Mouse (Mus musculus): ENCODE data around the gene Ccdc92b. TPM values are rescaled to one million over a fixed set of nuclear protein-coding genes. Genes with fewer than 3 reads are reported as not detected.

The Ccdc92b gene
- polyA plus RNA-seq, 1 experiment from 2014 or later, result 3.5 TPM

DNA sequence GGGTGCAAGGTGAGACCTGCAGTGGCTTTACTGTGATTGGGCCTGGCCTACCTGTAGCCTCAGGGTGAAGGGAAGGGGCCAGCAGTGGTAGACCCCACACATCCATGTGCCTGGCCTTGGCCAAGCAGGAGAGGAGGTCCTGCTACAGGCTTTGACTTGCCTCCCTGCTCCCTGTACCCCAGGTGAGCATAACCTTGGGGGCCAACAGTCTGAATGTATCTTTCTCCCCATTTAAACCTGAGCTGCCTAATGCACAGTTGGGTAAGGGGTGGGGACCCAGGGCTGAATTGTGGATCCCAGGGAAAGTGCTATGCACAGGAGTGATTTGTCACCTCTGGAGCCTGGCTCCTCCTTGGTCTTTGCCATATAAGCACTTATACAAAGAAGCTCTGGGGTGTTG is 50.7 kb downstream of the Ccdc92b start:
- H3K27me3 ChIP-seq (ENCODE audit: control insufficient read depth, insufficient read depth, low read length), result no peaks in the 10 kb centered on the region
- ATAC-seq (ENCODE audit: low FRiP score) (no peak), DNase-seq (ENCODE audit: low spot score) (no peak)
- no peak overlapping the region for H3K4me2 ChIP-seq (replicated peaks)
- H3K36me3 ChIP-seq (replicated peaks; ENCODE audit: control insufficient read depth, insufficient read depth), result peaks cover 74% of the 10 kb centered on the region
- no peak overlapping the region for H3K9ac ChIP-seq
- H3K4me3 ChIP-seq (replicated peaks; ENCODE audit: low read length), result no peak overlapping the region
- H3K4me1 ChIP-seq (replicated peaks; ENCODE audit: control insufficient read depth, insufficient read depth, low read length), result no peaks in the 10 kb centered on the region
- H3K27ac ChIP-seq, result no peak overlapping the region
- no peaks in the 10 kb centered on the region for H3K9me3 ChIP-seq (ENCODE audit: control insufficient read depth, low read length)

DNA sequence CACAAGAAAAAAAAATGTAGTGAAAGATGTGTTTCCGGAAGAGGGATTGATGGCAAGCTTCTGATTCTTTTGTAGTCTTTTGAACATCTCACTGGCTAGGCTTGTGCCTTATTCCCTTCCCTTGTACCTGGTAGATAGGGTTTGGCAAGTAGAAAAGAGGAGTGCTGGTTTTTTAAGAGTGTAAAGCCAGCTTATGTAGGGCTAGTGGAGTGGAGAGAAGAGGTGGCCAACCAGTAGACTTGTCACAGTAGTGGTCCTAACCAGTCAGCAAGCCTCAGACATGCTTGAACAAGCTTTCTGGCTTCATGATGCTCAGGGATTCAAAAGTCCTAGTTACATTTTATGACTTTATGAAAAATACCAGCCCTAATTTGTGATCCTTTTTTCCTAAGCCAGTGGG is 51.6 kb downstream of the Ccdc92b start:
- no peak overlapping the region for H3K9ac ChIP-seq
- peaks cover 72% of the 10 kb centered on the region for H3K36me3 ChIP-seq (replicated peaks; ENCODE audit: control insufficient read depth, insufficient read depth)
- 90% methylated on average over 1 of the region's 1 CpGs for WGBS
- no peaks in the 10 kb centered on the region for H3K27me3 ChIP-seq (ENCODE audit: control insufficient read depth, insufficient read depth, low read length)
- H3K4me3 ChIP-seq (replicated peaks; ENCODE audit: low read length), result no peak overlapping the region
- no peak overlapping the region for H3K4me2 ChIP-seq (replicated peaks)
- no peak overlapping the region for H3K27ac ChIP-seq
- H3K9me3 ChIP-seq (ENCODE audit: control insufficient read depth, low read length), result no peaks in the 10 kb centered on the region
- H3K4me1 ChIP-seq (replicated peaks; ENCODE audit: control insufficient read depth, insufficient read depth, low read length), result no peaks in the 10 kb centered on the region
- ATAC-seq (ENCODE audit: low FRiP score) (no peak), DNase-seq (ENCODE audit: low spot score) (no peak)

DNA sequence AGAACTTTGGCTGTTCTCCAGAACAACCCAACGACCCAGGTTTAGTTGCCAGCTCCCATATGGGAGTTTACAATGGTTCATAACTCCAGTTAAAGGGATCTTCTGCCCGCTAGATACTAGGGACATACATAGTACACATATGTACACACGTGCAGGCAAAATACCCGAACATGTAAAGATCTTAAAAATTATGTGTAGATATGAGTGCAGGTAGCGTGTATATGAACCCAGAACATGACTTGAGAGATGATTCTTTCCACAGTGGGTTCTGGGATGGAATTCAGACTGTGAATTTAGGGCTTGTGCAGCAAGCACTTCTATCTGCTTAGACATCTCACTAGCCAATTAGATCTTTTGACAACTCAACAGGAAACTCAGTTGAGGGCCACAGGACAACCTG is 52.4 kb downstream of the Ccdc92b start:
- H3K9me3 ChIP-seq (ENCODE audit: control insufficient read depth, low read length), result no peaks in the 10 kb centered on the region
- no peak overlapping the region for H3K4me2 ChIP-seq (replicated peaks)
- H3K27me3 ChIP-seq (ENCODE audit: control insufficient read depth, insufficient read depth, low read length), result no peaks in the 10 kb centered on the region
- peaks cover 70% of the 10 kb centered on the region for H3K36me3 ChIP-seq (replicated peaks; ENCODE audit: control insufficient read depth, insufficient read depth)
- 90% methylated on average over 5 of the region's 5 CpGs for WGBS
- ATAC-seq (ENCODE audit: low FRiP score) (no peak), DNase-seq (ENCODE audit: low spot score) (no peak)
- H3K27ac ChIP-seq, result no peak overlapping the region
- no peaks in the 10 kb centered on the region for H3K4me1 ChIP-seq (replicated peaks; ENCODE audit: control insufficient read depth, insufficient read depth, low read length)
- H3K9ac ChIP-seq, result no peak overlapping the region
- no peak overlapping the region for H3K4me3 ChIP-seq (replicated peaks; ENCODE audit: low read length)

DNA sequence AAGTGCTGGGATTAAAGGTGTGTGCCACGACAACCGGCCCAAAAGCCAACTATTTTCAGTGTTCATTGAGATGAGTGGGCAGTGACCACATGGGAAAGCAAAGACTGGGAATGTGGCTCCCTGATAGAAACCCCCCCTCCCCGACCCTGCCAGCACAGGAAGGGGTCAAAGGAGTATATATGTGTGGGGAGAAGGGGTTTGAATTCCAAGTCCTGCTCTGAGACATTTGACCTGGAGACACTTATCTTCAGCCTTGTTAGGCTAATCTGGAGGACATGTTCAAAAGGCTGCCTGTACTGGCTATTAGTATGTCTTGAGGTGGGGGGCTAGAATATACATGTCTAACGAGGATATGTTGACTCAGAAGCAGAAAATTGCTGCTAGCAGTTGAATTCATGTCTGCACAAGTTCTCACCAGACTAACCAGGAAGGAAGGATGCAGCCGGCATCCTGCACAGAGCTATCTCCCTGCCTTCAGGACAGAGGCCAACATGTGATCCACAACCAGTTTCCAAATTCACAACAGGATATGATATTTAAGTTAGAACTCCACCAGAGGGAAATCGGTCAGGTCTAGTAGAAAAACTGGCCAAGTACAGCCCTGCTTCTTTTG is 53.6 kb downstream of the Ccdc92b start:
- Histone ChIP-seq H3K9me3 (ENCODE audit: control insufficient read depth, low read length) (no peaks in the 10 kb centered on the region), H3K36me3 (replicated peaks; ENCODE audit: control insufficient read depth, insufficient read depth) (peaks cover 70% of the 10 kb centered on the region), H3K9ac (no peak overlapping the region), H3K4me3 (replicated peaks; ENCODE audit: low read length) (no peak overlapping the region), H3K4me1 (replicated peaks; ENCODE audit: control insufficient read depth, insufficient read depth, low read length) (no peaks in the 10 kb centered on the region), H3K27me3 (ENCODE audit: control insufficient read depth, insufficient read depth, low read length) (no peaks in the 10 kb centered on the region), H3K4me2 (replicated peaks) (no peak overlapping the region), H3K27ac (no peak overlapping the region)
- DNase-seq (ENCODE audit: low spot score), result no peak
- no peak for ATAC-seq (ENCODE audit: low FRiP score)
- 86% methylated on average over 6 of the region's 6 CpGs for WGBS

DNA sequence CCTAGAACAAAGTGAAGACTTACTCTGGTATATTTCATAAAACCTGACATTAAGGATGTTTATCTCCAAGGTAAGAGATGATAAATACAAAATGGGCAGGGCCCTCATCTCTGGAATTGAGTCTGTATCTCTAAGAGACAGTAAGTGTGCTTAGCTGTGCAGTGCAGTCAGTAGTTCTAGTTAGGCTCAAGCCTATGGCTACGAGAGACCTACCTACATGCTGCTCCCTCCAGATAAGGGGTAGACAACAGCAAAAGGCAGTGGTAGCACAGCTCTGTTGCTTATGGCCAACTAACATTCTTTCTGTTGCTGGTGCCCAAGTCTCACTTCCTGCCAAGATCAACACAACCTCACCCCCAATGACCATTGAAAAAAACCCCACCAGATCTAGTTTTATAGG is 54.2 kb downstream of the Ccdc92b start:
- WGBS, result 81% methylated on average over 1 of the region's 1 CpGs
- no peak for ATAC-seq (ENCODE audit: low FRiP score)

DNA sequence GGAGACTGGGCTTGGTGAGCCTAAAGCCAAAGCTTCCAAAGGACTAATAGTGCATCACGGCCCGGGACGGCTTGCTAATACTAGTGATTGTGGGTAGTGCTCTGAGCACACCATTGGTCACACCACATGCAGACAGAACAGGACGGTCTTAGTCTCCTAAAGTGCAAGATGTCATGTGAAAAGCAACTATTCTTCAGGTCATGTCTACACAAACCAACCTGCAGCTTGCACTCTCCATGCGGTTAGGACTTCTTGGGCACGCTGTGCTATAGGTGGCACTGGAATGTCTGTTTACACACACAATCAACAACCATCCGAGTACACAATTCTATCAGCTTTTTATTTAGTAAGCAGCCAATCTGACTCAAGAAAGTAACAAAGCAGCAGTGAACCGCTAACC is 55.3 kb downstream of the Ccdc92b start:
- no peak overlapping the region for H3K4me2 ChIP-seq (replicated peaks)
- H3K27me3 ChIP-seq (ENCODE audit: control insufficient read depth, insufficient read depth, low read length), result no peaks in the 10 kb centered on the region
- WGBS, result 98% methylated on average over 8 of the region's 8 CpGs
- ATAC-seq (ENCODE audit: low FRiP score) (no peak), DNase-seq (ENCODE audit: low spot score) (no peak)
- H3K4me3 ChIP-seq (replicated peaks; ENCODE audit: low read length), result no peak overlapping the region
- H3K9me3 ChIP-seq (ENCODE audit: control insufficient read depth, low read length), result no peaks in the 10 kb centered on the region
- peaks cover 70% of the 10 kb centered on the region for H3K36me3 ChIP-seq (replicated peaks; ENCODE audit: control insufficient read depth, insufficient read depth)
- no peaks in the 10 kb centered on the region for H3K4me1 ChIP-seq (replicated peaks; ENCODE audit: control insufficient read depth, insufficient read depth, low read length)
- H3K27ac ChIP-seq, result no peak overlapping the region
- H3K9ac ChIP-seq, result no peak overlapping the region

More for the DNA sequence above, 54.2 kb downstream of the Ccdc92b start:
- Histone ChIP-seq H3K36me3 (replicated peaks; ENCODE audit: control insufficient read depth, insufficient read depth) (peaks cover 70% of the 10 kb centered on the region), H3K27ac (no peak overlapping the region), H3K4me2 (replicated peaks) (no peak overlapping the region), H3K9me3 (ENCODE audit: control insufficient read depth, low read length) (no peaks in the 10 kb centered on the region), H3K4me3 (replicated peaks; ENCODE audit: low read length) (no peak overlapping the region), H3K4me1 (replicated peaks; ENCODE audit: control insufficient read depth, insufficient read depth, low read length) (no peaks in the 10 kb centered on the region), H3K9ac (no peak overlapping the region), H3K27me3 (ENCODE audit: control insufficient read depth, insufficient read depth, low read length) (no peaks in the 10 kb centered on the region)
- DNase-seq (ENCODE audit: low spot score), result no peak

DNA sequence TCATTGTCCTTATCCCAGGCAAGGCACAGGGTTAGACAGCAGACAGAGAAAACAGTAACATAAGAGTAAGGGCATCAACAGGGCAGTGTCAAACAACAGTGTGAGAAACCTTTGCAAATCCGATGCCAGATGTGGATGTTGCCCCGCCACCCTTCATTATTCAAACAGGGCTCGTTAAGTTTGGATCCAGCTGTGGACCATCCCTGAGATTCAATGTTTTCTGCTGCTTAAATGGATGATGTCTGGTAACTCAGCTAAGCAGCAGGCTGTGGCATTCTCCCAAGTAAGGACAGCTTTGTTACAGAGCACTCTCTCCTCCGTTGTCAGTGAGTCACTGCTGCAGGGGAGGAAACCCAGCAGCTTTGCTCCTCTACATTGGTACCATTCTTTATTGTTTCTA is 55.8 kb downstream of the Ccdc92b start:
- Histone ChIP-seq H3K9ac (no peak overlapping the region), H3K27me3 (ENCODE audit: control insufficient read depth, insufficient read depth, low read length) (no peaks in the 10 kb centered on the region), H3K4me2 (replicated peaks) (no peak overlapping the region), H3K4me3 (replicated peaks; ENCODE audit: low read length) (no peak overlapping the region), H3K36me3 (replicated peaks; ENCODE audit: control insufficient read depth, insufficient read depth) (peaks cover 73% of the 10 kb centered on the region), H3K4me1 (replicated peaks; ENCODE audit: control insufficient read depth, insufficient read depth, low read length) (no peaks in the 10 kb centered on the region), H3K9me3 (ENCODE audit: control insufficient read depth, low read length) (no peaks in the 10 kb centered on the region), H3K27ac (no peak overlapping the region; the same call in 1 of the 2 replicates)
- WGBS, result 87% methylated on average over 4 of the region's 4 CpGs
- DNase-seq (ENCODE audit: low spot score) (no peak), ATAC-seq (ENCODE audit: low FRiP score) (no peak)

Other genes with a start within 250 kb of the Ccdc92b start
- 11.2 and 12.0 TPM in 2 replicates for gene Rap1gap2, start 8.7 kb upstream of the Ccdc92b start, polyA plus RNA-seq (2014; fragmentation: Nextera tagmentation; extraction: Ambion mirVana)
- gene Cluh, start 29.9 kb downstream of the Ccdc92b start, polyA plus RNA-seq (2014; fragmentation: Nextera tagmentation; extraction: Ambion mirVana), result 18.4 and 19.0 TPM in 2 replicates
- 110 and 111 TPM in 2 replicates for gene Pafah1b1, start 105.1 kb downstream of the Ccdc92b start, polyA plus RNA-seq (2014; fragmentation: Nextera tagmentation; extraction: Ambion mirVana)
- gene Mettl16, start 151.2 kb downstream of the Ccdc92b start, polyA plus RNA-seq (2014; fragmentation: Nextera tagmentation; extraction: Ambion mirVana), result 35.2 and 36.8 TPM in 2 replicates
- 8.3 and 8.8 TPM in 2 replicates for gene Mnt, start 211.3 kb downstream of the Ccdc92b start, polyA plus RNA-seq (2014; fragmentation: Nextera tagmentation; extraction: Ambion mirVana)

Data from hindbrain, embryonic 14.5 days (tissue).